Mouse (Mus musculus) bone marrow macrophage, adult 2 months (primary cell): Measurements from ENCODE around the gene Rbp3.

Experiments used
- CTCF ChIP-seq: IDR thresholded peaks from 2 replicates; pipeline ENCODE4 v1.5.1; 2012; ENCODE audit warnings: low read depth, mild to moderate bottlenecking, low read length, moderate library complexity
- POLR2A ChIP-seq: IDR thresholded peaks from 2 replicates; pipeline ENCODE4 v1.6.1; 2012; ENCODE audit warnings: mild to moderate bottlenecking, low read depth, low read length, borderline replicate concordance

DNA sequence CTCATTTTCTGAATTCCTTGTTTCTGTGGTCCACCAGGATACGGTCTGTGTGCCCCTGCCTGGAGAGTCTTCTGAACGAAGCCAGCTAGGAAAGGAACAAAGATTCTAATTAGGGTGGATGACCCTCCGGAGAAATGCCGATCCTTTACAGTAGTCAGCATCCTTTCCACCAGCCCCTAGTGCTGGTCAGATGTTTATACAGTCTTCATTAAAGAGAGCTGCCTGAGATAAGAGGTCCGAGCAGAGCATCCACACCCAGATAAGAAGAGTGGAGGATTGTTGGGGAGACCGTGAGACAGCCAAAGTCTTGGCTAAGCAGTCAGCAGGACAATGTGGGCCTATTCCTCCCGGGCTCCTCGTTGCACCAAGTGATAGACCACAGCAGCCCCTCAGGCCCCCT is 13.1 kb upstream of the Rbp3 start, which contains the start of gene Gdf2:
- TF ChIP-seq POLR2A: no peak
- TF ChIP-seq CTCF: no peak
